Mouse (Mus musculus) hematopoietic stem cell, adult 5-6 weeks (primary cell): ENCODE data around the gene Rnft2. TPM values are rescaled to one million over a fixed set of nuclear protein-coding genes. Genes with fewer than 3 reads are reported as not detected.

Experiments used
- ATAC-seq, 2 experiments: fragments of 125-278 bp in 1 of 2; replicated peaks in 1 of 2; 2 replicates each; pipeline ENCODE4 v1.8.0; 2016 to 2017; ENCODE audit warnings: inconsistent platforms in 2 of 2, mild to moderate bottlenecking in 2 of 2, moderate number of reproducible peaks in 2 of 2, low read depth in 1 of 2, moderate TSS enrichment in 1 of 2; ENCODE audit not compliant: low FRiP score in 2 of 2, poor library complexity in 2 of 2, severe bottlenecking in 2 of 2, insufficient read depth in 1 of 2, low TSS enrichment in 1 of 2
- total RNA-seq: library from RNA; stranded (forward); fragments of 172-1452, 232-1000 nt; gene quantifications from 2 replicates; pipeline ENCODE4 v1.2.3, GENCODE M21; 2017

Rnft2 gene
- total RNA-seq, 1 experiment from 2014 or later = not detected

DNA sequence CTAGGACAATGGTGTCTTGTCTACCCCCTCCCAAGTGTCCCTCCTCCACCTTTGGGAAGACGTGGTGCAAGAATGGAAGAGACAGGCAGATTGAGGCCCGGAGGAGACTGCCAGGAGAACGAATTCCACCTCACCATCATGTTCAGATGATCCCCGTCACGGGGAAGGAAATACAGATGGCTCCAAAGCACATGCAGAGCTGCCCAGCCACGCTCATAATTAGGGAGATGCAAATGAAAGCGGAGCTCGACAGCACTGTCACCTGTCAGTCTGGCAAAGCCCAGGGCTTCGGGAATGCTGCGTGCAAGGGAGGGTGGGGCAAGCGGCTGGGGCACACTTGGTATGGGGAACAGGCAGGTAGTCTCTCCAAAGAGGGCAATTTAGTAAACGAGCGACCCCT, 47.5 kb downstream of the Rnft2 start:
- no peak for ATAC-seq

DNA sequence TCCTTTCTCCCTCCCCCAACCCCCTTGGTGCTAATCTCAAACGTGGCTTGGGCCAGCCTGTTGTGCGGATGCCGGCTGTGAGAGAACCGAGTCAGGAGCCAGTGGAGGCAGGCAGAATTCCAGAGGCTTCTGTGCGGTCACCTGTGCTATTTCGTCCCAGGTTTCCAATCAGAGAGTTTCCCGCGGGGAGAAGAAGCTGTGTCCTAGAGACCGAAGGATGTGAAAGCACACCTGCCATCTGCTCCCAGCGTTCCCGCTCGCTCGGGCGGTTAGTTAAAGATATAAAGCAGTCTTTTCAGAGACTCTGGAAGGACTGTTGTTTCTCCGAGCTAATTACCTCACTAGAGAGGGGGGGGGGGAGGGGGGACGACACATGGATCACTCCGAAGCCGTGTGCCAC, 52.7 kb downstream of the Rnft2 start:
- no peak for ATAC-seq

DNA sequence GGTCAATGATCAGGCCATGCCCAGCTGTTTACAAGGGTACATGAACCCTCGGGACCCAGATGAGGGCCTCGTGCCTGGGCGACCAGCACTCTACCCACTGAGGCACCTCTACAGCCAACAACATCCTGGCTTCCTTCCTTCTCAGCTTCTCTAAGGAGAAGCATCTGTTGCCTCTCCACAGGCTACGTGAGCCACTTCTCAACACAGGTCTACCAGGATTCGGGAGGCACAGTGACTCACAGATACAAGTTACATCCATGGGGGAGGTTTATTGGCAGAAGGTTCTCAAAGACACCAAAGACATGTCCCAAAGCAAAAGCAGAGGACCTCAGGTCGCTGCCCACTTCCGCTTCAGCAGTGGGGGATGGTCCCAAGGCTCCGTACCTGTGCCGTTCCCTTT, 54.4 kb downstream of the Rnft2 start:
- ATAC-seq = no peak

DNA sequence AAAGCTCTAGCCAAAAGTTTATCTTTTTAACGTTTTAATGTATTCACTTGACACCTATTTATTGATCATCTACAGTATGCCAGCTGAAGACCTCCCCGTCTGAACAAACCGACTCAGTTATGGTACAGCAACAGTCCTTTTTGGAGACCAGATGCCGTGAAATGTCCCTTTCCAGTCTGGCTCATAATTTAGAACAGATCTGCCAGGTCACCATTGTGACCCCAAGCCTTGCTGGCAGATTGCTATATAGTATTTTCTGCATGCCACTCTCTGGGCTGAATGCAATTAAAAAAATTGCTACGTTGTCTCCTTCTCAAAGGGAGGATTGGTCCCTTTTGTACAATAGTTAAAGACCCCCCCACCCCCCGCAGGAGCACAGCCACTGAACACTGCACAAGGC, 56.6 kb downstream of the Rnft2 start:
- no peak for ATAC-seq

DNA sequence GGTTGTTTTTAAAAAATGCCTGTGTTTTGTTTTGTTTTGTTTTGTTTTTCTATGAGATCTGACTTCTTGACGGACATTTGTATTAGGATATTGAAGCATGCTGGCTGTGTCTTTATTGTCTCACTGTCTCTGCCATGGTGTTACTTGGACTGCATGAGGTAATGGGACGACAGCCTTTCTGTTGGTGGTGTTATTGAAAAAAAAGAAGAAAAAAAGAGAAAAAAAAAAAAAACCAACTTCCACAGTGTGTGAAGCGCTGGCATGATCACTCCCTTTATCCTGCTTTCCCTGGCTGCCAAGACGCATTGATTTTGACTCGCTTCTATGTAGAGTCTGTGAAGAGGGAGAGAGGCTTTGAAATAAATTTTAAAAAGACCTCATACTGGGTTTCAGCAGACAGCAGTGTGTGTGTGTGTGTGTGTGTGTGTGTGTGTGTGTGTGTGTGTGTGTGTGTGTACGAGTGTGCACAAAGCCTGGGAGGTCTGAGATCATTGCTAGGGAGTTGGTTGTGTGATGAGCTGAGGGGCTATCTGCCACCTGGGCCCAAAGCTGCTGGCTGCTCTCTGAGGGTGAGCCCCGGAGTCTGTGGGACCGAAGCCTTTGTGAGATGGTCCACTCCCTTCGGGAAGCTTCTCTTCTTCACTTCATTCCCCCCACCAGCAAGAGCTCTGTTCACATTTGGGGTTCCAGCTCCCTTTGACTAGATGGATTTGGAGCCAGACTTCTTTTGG, 57.8 kb downstream of the Rnft2 start:
- ATAC-seq = no peak

DNA sequence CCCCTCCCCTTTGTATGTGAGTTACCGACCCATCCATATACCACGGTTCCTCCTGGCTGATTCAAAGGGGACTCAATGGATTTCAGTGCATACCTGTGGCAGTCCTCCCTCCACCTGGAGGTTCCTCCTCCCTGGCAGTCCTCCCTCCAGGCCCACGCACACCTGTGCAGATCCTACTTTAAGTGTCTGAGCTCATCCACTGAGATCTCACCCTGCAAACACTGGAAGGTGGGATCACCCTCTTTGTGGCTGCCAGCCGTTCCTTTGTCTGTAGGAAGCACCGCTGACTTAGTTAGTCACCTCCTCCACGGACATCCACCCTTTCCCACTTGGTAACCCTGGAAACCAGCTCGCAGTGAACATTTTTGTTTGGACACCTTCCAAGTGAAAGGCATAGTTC, 67.3 kb downstream of the Rnft2 start:
- ATAC-seq = no peak

DNA sequence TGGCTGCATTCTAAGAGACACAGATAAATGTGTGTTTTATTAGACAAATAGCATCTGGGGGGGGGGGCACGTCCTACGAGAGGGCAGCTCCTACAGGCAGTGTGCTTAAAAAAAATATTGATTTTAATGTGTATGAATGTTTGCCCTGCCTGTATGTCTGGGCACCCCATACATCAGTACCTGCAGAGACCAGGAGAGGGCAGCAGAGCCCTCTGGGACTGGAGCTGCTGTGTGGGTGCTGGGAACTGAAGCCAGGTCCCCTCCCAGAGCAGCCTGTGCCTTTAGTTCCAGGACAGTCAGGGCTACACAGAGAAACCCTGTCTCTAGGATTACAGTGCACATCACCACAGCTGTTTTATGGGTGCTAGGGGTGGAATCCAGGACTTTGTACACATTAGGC, 69.8 kb downstream of the Rnft2 start:
- no peak for ATAC-seq

DNA sequence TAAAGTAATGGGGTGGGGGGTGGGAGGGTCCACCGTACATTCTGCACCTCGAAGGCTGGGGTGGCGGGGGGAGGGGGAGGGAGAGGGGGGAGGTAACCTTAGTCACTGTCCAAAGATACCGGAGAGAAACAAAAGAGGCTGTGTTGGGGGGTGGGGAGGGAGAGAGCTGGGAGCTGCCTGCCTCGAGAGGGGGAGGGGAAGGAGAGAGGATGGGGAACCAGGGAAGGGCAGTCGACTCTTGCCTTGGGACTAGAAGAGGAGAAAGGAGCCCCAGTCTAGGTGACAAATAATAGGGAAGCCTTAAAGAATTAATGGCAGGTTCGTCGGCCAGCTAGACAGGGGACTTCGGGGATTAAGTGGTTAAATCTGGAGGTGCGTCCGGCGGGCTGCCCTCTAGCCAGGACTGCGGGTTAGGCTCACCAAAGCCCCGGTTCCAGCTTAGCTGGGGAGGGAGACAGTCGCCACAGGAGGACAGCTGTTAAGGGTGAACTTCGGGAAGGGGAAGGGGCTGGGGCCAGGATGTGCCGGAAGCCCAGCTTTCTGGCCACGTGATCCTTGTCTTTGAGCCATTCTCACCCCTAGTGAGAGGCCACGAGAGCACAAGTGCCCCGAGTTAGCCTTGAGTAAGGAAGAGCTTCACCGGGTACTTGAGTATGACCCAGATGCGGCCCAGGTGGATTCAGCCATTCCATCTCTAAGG, 70.5 kb downstream of the Rnft2 start:
- 0 out of 4 replicates have a peak, but pooled peaks of 1 of the 2 experiments have one; percentile 29 for ATAC-seq

DNA sequence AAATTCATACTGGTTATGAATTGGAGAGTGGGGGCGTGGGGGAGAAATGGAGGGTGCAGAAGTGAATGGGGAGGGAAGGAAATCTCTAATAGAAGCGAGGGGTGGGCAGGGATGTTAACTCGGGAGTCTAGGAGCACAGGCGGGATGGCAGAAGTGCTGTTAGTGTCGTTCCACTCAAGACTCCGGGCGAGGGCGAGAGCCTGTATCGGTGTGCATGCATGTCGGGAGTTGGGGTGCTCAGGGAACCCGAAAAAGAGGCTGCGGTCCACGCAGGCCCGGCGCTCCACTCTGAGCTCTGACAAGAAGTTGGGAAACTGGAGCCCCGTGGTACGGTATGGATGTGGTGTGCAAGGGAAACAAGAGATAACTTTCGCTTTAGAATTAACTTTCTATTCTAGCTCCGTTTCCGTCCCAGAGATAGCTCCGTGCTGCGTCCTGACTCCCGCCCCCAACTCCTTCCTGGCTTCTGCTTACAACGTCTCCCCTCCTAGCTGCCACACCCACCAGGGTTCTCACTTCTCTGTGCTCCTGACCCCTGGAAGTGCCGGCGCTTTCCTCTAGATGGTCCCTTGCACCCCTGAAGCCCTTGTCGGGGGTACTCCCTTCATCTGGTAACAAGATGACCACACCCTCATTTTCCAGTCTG, 72.7 kb downstream of the Rnft2 start:
- ATAC-seq = peak in 1 of 2 experiments; percentile 16; a peak in 1 of 4 replicates

DNA sequence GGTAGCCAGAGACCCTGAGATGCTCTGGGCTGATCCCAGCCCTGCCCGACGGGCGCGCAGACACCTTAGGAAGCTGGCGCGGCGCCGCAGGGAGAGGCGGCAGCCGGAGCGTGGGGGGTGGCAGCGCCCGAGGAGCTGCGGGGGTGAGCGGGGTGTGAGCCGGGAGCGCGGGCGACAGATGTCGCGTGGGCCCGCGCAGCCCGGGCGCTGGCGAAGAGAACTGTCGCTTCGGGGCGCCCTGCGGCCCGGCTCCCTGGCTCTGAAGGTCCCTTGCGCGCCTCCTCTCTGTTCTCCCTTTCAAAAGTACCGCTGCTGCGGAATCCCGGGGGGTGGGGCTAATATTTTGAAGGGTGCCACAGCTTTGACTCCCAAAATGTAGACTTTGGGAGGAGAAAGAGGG, 73.3 kb downstream of the Rnft2 start:
- ATAC-seq = no peak

DNA sequence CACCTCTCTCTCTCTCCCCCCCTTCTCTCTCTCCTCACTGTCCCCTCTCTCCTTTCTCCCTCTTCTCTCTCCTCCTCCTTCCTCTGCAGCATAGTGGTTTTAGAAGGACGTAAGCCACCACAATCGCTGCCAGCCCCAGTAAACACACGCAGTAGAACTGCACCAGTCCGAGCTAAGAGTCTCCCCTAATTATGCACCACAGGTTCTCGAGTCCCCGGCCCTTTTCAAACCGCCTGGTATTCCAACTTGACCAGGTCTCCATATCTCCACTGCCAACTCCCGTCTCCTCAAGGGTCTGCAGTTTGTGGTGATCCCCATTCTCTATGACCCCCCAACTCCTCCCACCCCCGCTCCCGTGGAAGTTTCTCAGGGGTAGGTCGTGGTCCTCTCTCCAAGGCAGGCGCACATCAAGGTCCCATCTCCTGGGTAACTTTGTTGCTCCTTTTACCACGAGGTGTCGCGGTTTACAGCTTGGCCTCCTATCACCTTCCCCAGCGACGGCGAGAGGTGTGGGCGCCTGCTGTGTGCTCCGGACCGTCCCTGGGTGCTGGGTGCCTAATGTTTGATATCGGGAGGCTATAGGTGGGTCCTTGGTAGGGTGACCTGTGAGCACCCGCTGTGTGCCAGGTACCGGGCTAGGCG, 73.9 kb downstream of the Rnft2 start:
- ATAC-seq = 0 out of 4 replicates have a peak, but pooled peaks of 1 of the 2 experiments have one; percentile 11

DNA sequence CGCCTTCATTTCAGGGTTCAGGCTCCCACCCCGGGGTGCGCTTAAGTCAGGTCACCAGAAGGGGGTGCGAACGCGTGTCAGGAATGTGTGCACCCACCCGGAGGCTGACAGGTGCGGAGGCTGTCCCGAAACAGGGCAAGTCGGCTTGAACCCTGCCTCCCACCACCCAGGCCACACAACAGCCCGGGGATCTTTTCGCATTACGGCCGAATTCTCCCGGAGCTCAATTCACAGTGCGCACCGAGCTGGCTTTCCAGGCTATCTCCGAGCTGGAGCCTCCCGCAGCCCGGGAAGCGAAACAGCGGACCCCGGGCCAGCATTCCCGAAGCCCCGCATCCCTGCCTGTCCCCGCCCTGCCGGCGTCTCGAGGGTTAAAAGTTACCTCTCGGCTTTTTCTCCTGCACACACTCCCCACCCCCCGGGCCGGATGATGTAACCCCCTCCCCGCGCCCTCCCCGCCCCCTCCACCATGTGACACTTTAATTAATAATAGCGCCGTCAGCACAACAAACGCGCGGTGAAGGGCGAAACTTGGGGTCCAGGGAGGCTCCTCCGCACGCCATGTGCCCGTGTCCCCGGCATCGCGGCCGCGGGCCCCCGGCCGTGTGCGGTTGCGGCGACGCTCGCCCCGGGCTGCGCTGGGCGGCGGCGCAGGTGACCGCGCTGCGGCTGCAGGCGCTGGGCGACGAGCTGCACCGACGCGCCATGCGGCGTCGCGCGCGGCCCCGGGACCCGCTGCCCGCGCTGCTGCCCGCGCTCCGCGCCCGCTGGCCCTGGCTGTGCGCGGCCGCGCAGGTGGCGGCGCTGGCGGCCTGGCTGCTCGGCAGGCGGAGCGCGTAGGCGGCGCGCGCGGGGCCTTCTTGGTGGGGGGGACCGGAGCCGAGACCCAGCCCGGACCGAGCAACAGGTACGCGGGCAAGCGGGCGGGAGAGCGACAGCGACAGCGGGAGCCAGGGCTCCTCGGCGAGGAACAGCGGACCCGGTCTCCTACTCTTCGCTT, 75.4 kb downstream of the Rnft2 start:
- peak in 1 of 2 experiments; percentile 34; a peak in 1 of 4 replicates for ATAC-seq

DNA sequence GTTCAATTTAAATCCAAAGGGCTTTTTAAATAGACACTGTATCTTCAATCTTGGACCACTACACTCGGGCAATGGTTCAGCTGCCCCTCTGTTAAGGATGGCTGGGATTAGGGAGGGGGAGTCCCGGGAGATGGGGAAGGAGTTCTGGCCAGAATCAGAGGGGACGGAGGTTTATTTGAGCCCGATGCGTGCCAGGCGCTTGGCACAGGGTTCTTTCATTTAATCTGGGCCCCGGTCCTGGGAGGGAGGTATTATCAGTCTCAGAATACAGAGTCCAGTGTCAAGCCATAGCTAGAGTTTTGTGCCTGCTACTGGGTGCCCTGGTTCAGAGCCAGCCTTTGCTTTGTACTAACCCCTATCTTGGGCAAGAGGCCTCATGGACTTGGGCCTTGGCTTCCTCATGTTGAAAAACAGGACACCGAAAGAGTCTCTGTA, 77.3 kb downstream of the Rnft2 start:
- no peak for ATAC-seq

DNA sequence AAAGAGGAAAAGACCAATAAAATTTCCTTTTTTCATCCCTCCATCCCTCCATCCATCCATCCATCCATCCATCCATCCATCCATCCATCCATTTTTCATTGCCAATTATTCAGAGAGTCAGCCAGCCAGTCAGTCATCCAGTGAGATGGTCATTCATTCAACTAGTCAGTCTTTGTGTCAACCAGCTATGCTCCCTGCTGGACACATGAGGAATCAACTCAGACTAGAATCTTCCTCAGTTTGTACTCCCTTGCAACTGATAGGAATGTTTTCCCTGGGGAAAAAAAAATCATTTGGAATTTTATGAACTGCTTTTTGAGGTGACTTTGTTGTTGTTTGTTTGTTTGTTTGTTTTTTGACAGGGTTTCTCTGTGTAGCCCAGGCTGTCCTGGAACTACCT, 79.5 kb downstream of the Rnft2 start:
- ATAC-seq = no peak

DNA sequence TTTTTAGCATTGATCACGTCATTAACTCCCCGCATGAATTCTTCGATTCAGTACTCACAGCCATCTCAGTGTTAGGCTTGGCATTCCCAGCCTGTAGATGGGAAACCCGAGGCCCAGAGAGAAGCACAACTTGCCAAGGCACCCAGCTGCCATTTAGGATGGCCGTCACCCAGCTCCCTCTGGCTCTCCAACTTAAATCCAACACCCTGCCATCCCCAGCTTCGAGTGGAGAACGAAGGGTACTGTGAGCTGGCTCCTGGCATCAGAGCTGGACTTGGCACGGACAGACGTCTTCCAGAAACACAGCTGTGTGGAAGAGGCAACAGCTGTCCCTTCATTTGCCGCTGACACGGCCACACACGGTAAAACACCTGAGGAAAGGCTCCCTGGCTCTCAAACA, 80.3 kb downstream of the Rnft2 start, which contains the start of gene Hrk:
Gene Hrk (plus strand): TSS at position 68 of the 400 bp plus-strand sequence.
- ATAC-seq = no peak

DNA sequence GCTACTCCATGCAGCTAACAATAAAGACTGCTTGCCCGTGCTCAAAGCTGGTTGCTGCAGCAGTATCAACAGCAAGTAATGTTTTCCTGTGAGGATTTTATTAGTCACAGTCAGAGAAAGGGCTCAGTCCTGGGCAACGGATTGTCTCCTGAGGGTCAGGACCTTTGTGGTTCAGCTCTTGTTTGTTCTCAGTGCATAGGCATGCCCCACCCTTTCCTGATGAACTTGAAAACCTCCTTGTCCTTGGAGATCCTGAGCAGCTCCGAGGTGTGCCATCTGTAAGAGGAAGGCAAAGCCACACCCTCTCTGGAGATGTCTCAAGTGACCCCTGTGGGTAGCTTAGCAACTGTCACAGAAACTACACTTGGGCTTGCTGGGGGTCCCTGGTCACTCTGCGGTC, 84.2 kb downstream of the Rnft2 start:
- no peak for ATAC-seq

DNA sequence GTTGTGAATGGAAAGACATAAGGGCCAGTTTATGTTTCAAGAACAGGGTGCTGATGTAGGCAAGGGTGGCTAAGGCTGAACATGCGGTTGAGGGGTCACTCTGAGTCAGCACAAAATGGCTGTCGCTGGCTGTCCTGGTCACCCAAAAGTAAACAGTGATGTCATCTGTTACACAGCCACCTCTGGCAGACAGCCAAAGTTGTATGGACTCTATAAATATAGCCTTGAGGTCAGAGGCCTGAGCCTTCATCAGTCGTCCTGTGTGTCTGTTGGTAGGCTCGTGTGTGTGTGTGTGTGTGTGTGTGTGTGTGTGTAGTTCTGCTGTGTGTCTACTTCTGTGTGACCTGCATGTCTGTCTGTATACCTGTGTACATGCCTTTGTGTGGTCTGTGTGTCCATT, 87.9 kb downstream of the Rnft2 start:
- ATAC-seq = no peak
